Mouse (Mus musculus): ENCODE data around the gene Fam163a.
"Not testable (repeated sequence)": the region's sequence is repeated elsewhere in the genome, so short reads cannot be mapped to it uniquely, and the experiment has no call there.

Fam163a gene

DNA sequence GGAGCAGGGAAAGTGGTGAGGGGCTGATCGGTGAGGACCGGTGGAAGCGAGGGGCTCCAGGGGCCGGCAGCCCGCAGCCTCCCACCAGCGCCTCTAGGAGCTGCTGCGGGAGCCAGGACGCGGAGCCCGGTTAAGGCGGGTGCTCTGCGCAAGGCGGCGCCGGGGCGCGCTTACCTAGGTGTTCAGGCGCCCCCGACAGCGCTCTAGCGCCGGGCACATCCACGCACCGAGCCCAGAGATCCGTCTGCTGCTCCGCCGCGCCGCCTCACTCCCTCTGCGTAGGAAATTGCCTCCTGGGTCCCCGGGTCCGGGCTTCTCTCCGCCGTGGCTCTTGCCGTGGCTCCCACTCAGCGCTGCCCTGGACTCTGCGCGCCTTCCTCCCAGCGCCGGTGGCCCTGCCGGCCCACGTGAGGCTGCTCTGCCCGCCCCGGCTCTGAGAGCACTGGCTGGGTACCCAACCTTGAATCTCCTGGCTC, at the start of gene Fam163a:
TSS of gene Fam163a (minus strand) at position 371 of the 476 bp plus-strand sequence.
- DNase-seq (ENCODE audit: low read depth): no peak

DNA sequence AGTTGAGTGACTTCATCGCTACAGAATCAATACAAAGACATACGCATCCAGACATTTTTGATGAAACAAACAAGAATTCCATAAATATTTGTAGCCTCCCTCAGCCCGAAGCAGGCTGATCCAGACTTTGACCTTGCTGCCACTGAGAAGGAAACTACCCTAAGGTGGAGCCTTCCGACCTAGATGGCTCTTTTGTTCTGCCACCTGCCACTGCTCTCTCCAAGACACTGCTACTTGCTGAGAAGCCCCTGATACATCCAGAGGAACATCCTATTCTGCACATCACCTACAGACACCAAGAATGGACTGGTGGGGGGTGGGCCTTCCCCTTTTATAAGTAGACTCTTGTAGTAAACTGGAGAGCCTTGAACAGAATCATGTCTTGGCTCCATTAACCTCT, 46.3 kb upstream of the Fam163a start:
- not testable (repeated sequence) for DNase-seq (ENCODE audit: low read depth)

DNA sequence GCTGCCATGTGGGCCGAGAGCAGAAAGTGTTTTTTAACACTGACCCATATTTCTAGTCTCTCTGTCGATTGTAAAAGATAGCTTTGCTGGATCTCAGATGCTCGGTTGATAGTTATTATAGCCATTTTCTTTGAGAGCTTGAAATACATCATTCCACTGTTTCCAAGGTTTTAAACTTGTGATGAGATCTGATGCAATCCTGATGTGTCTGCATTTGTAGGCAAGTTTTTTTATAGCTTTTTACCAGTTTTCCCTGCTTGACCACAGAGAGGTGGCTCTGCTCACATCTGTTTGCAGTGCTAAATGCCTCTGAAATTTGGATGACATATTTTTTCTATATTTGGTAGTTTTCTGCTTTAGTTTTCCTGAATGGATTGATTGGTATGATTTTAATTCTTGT, 43.1 kb upstream of the Fam163a start:
- no peak for DNase-seq (ENCODE audit: low read depth)

DNA sequence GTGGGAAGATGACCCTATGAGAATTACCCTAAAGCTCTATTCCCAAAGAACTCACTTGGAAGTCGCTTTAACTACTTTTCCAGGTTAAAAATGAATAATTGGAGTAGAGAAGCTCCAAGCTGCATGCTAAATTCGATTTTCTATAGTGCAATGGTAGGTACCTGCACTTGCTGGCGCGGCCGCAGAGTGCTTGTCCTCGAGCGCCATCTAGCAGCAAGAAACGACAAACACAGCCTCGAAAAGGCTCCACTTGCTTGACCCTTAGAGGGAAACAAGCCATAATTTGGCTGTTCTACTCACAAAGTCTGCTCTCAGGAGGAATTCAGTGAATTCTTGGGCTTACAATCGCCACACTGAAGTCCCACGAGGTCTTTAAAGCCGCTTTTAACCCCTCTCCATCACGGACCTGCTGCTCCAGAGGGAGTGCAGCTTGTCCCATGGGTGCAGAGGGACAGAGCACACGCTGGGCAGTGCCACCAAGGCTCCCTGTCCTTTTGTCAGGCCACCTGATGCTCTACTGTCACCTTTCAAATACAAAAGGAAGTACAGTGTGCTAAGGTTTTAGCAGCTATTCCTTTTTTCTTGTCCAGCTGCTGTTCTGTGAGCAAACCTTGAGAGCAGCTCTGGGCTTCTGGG, 37.0 kb upstream of the Fam163a start:
- DNase-seq (ENCODE audit: low read depth): peak; percentile 77

DNA sequence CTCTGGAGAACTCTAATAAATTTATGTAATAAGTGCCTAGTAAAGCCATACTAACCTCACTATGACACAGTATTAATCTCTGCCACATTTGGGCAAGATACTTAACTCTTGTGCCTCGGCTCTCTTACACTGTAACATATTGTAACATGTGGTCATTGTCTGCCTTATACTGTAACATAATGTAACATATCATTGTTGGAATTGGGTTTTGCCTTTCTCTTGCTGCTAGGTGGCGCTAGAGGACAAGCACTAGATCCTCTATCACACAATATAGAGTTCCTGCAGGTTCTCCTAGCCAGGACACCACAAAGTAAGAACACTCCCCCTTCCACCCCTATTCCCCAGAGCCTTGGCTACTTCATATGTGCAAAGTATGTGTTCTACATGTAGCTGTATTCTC, 36.2 kb upstream of the Fam163a start:
- DNase-seq (ENCODE audit: low read depth): peak; percentile 83

DNA sequence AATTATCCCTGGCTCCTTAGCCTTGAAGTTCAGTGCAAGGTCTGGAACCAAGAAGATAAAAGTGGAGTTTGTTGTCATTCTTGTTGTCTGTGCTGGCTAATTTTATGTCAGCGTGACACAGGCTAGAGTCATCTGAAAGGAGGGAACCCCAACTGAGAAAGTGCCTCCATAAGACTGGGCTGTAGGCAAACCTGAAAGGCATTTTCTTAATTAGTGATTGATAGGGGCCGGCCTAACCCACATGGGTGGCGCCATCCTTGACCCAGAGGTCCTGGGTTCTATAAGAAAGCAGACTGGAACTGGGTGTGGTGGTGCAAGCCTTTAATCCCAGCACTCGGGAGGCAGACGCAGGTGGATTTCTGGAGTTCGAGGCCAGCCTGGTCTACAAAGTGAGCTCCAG, 26.3 kb upstream of the Fam163a start:
- no peak for DNase-seq (ENCODE audit: low read depth)

DNA sequence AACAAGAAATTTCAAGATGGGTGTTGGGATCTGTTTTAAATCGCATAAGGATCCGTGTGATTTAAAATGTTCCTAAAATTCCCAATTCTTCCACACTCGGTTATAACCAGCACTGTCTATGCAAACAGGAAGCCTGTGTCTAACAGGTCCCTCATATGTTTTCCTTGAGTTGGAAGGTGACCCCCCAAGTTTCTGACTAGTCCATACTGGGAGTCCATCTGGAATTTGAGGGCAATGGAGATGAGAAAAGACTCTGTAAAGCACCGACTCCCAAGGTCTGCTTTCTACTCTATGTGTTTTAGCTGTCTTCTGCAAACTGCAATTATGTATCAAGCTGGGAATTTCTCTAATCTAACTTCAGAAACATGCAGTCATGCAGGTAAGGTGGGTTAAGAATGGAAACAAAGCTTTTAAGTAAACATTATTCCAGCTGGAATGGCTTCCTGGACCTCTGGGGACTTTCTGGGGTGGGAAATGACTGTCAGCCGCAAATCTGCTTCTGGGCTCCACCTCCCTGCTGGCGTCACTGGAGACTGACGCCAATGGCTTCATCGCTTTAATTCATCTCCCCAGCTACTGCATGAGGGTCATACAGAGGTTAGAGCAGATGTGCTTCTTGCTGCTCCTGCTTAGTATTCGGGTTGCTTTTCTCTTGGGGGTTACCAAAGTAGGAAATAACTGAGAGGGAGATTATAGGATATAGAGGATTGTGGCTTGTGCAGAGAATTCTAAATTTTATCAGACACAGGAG, 25.7 kb upstream of the Fam163a start:
- DNase-seq (ENCODE audit: low read depth): no peak

DNA sequence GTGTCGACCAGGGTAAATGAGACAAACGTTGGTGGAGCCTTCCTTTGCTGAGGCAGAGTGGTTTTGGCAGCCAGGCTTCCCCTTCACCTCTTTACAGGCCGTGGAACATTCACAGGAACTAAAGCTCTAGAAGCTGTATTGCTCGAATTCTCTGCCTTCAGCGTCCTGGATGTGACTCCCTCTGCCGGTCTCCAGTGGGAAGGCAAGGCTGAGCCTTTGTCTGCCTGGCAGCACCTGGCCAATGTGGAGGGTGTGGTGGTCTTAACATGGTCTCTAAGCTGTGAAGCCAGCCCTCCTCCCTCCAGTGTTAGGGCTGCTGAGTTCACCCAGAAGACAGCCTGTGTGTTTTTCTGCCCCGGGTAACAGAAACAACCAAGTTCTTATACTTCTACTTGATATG, 24.6 kb upstream of the Fam163a start:
- DNase-seq (ENCODE audit: low read depth): peak; percentile 54

DNA sequence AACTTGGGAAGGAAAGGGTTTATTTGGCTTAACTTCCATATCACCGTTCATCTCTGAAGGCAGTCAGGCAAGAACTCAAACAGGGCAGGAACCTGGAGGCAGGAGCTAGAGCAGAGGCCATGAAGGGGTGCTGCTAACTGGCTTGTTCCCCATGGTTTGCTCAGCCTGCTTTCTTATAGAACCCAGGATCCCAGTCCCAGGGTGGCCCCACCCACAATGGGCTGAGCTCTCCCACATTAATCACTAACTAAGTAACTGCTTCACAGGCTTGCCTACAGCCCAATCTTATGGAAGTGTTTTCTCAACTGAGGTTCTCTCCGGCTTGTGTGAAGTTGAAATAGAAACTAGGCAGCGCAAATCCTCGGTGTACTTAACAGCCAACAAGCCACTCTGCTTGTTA, 23.9 kb upstream of the Fam163a start:
- DNase-seq (ENCODE audit: low read depth): no peak

DNA sequence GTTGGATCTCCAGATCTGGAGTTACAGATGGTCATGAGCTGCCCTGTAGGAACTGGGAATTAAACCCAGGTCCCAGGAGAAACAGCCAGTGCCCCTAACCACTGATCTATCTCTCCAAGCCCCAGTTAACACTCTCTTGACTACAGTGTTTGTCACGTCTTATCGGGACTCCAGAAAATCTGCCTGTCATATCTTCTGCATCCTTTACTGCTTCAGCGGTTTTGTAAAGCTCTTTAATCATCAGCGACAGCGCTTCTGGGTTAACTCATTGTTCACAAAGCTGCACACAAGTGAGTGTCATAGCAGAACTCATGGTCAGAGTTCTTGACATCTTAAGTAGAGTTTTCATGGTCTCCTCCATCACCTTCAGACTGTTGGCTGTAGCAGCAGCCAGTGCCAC, 22.1 kb upstream of the Fam163a start:
- DNase-seq (ENCODE audit: low read depth): no peak

DNA sequence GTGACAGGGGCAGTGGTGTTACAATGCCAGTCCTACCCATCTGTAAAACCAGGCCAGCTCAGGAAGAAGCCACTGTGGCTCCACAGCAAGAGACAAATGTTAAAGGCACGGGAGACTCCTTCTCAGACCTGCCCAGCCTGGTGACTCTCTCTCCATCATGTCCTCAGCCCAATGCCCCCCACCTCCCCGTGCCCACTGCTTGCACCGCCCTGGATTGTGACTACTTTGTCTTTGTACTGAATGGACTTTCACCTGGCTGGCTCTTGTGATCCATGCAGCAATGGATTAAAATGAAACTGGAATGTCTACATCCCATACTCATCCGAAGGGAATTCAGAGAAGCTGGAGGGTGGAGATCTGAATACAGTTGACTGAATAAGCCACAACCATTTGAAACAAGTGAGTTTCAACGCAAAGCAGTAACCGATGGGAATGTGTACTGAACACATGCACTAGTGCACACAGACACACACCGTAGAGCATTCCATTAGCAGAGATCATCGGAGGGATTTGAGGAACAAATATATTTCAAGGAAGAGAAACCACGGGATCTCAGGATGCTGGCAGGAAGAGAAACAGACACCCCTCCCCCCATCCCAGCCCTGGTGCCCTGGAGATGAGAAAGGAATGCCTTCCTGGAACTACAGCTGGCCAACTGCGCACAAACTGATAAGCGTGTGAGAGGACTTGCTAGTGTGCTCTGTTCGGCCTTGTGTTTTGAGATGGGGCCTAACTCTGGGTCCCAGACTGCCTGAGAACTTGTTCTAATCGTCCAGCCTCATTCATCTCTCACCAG, 17.6 kb upstream of the Fam163a start:
- DNase-seq (ENCODE audit: low read depth): no peak

DNA sequence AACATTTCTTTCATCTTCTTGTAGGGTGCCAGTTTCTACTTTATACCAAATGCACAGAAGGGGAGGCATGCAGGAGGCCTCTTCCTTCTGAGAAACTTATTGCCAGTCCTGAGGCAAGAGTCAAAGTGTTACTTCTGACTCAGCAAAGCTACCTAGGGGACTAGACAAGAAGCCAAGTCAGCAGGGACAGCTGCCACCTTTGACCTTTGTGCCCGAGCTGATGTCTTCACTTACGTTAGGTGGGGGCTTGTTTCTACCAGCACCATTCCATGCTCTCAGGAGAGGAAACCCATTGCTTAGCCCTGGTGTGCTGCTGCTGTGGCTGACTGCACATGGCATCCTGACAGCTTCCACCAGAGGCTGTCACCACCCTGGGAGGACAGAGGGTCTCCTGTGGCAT, 16.5 kb upstream of the Fam163a start:
- DNase-seq (ENCODE audit: low read depth): no peak

DNA sequence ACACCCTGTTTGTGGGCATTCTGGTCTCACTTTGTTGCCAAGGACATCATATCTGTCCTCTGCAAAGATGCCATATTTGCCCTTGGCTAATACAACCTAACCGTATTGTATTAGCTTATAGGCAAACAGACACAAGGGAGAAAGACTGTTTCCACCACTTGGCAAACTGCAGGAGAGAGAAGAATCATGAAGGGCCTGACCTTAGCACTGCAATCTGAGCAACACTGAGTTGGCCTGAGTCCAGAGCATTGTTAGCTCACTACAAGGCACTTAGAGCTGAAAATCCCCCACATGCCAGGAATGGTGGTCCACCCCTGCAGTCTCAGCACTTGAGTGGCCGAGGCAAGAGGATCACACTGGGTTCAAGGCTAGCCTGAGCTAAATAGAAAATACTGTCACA, 13.7 kb upstream of the Fam163a start:
- DNase-seq (ENCODE audit: low read depth): no peak

DNA sequence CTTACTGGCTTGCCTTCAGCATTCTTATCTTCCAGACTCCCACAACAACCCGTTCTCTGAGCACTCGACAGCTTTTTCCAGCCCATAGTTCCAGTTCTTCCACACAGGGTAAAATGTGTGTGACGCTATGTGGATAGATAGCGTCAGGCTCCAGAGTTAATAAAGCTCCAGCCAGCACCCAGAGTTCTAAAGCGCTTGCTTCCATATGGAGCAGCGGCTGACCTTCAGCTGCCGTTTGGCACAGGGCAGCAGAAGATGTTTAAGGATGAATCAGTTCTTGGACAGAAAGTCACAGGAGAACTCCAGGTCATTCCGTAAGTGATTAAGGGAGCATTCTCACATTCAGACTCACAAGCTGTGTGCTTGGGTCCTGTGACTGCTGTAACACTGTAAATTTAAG, 13.1 kb upstream of the Fam163a start:
- no peak for DNase-seq (ENCODE audit: low read depth)

DNA sequence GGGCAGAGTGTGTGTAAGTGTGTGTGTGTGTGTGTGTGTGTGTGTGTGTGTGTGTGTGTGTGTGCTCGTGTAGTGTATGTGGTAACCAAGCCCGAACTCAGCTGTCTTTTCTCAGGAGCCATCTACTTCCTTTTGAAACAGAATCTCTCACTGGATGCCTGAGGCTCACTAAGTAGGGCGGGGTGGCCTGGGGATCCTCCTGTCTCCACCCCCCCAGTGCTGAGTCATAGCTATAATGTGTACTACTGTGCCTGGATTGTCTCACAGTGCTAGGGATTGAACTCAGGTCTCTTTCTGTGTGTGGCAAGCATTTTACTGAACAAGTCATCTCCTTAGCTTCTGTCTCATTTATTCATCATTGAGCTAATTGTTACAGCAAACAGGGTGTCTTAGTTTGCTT, 12.6 kb upstream of the Fam163a start:
- peak; percentile 77 for DNase-seq (ENCODE audit: low read depth)

DNA sequence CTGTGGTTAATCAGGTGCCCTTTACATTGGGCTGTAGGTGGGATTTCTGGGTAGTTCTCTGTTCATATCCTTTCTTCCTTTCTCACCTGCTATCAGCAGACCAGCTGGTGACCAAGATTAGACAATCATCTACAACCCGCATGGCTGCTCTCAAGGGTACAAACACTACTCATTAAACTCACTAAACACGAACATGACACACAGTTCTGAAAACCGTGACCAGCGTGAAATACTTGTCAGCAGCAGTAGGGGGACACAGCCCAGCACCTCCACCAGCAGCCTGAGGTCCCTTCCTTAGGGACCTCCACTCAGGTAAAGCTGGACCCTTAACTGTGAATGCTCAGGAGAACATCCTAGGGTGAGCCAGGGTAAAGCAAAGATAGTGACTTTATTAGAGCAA, 11.4 kb upstream of the Fam163a start:
- DNase-seq (ENCODE audit: low read depth): no peak

DNA sequence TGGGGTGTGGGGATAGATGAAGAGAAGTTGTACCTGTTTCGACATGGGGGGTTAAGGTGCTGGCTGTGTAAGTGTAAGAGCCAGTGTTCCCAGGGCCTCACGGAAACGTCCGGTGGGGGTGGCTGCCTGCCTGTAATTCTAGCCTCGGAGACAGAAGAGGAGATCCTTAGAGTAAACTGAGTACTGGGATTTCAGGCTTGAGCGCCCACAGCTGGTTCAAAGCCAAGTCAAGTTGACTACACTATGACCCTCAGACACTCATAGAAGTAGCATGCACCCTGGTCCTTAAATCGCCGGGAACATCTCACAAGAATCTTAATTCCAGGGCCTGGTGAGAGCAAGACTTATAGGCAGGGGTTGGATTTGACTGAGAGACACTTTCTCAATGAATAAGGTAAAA, 9.8 kb upstream of the Fam163a start:
- no peak for DNase-seq (ENCODE audit: low read depth)

DNA sequence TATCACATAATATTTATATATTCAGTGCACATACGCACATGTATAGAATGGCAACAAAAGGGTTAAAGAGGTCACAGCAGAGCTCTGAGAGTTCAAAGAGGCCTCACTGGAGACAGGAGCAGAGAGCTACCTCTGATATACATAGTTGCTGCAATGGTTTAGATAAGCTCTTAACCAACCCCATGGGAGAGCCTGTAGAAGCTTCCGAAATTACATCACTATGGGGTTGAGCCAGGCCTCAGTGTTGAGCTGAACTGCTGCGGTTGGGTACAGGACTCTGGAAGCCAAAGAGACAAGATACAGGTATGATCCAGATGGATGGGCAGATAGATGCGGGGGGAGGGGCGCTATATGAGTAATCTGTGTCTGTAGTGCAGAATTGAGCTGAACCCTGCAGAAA, 8.1 kb upstream of the Fam163a start:
- no peak for DNase-seq (ENCODE audit: low read depth)

DNA sequence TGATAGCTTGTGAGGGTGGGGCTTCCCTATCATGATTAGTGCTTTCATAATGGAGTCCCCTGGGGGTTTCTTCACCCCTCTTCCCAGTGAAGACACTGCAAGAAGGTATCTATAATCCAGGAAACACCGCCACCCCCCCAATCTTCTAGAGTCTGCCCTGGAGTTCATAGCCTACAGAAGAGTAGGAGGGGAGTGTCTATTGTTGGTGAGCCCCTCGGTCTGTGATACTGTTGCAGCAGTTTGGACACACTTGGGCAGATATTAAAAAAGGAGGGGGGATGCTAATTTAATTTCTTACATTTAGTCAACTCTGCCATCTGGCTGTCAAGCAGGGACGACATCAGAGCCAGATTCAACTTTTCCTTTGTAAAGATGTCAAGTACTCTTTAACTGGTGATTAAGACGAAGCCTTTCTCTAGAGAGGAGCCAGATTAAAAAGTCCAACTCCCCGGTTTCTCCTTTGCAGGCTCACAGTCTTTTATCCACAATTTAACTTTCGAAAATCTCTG, 7.0 kb upstream of the Fam163a start:
- DNase-seq (ENCODE audit: low read depth): no peak

DNA sequence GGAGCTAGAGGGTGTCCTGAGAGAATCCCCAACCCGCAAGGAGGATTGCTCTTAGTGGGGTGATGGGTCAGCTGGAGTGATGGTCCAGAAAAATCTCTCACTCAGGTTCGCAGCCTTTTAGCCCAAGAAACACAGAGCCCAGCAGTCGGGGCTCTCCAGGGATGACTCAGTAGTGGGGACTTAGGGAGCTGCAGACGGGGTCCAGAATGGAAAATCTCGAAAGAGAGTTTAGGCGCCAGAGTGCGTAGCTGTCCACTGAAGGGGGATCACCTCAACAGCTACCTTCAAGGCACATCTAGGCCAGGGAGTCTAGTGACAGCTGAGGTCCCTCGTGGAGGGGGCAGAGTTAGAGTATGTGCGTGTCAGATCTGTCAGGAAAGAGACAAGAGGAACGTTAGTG, 338 bp upstream of the Fam163a start:
- DNase-seq (ENCODE audit: low read depth): no peak

DNA sequence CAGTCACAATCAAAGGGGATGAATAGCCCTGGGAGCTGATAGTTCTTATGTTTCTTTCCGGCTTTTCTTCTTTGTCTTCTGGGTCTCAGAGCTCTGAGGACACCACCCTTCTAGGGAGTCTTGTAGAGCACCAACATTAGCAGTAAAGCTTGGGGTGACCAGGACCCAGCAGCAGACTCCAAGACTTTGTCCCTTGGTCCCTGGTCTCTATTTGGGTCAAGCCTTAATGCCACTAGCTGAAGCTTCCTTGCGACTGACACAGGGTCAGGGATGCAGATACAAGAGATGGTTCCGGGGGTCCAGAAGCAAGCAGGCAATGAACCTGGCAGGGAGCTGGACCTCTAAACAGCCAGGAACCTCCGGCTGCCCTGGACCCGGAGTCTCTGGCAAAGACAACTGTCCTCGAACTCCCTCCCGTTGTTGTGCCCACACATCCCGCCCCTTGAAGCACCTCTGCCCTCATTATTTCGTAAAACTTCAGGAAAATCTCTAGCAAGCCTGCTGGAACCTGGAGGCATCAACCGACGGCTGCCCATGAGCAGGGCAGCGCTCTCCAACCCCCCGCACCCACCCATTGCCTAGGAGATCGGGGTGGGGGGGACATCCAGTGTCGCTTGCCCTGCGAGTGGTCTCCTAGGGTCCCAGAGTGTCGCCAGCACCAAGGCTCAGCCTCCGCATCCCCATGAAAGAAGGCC, 718 bp downstream of the Fam163a start:
- DNase-seq (ENCODE audit: low read depth): no peak

DNA sequence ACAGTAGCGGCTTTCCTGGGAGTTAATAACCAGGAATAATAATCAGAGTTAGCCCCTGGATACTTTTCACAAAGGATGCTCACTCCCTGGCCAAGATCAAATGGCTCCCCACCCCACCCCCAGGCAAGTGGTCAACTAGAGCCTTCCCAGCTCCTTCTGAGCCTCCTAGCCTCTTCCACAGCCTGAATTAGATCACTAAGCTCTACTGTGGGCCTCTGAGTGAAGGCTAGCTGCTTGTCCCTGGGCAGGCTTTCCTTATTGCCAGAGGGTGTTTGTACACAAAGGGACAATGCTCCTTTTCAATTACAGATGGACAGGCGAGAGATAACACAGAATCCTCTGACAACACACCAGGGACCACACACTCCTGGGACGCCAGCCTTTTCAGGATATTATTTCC, 2.2 kb downstream of the Fam163a start:
- DNase-seq (ENCODE audit: low read depth): no peak
